Mouse (Mus musculus) liver, embryonic 18 days (tissue): Measurements from ENCODE around the gene Olfr821. TPM values are rescaled to one million over a fixed set of nuclear protein-coding genes. Genes with fewer than 3 reads are reported as not detected.

Source experiments
- polyA plus RNA-seq: library from polyadenylated mRNA; depleted of rRNA; stranded (reverse); fragments of >200 nt; gene quantifications from 2 replicates; pipeline ENCODE4 v1.2.3, GENCODE M21; 2012; rRNA removed

The Olfr821 gene
- not detected in 2 replicates for polyA plus RNA-seq

GRCm38 (mm10) chr10:130030048-130030447, at the start of gene Olfr821:
Olfr821 (plus strand) TSS chr10:130030348.

GRCm38 (mm10) chr10:129984962-129985361, 45.2 kb upstream of the Olfr821 start, which contains the start of gene Gm10310:
Gm10310 (minus strand) TSS chr10:129985062.

DNA sequence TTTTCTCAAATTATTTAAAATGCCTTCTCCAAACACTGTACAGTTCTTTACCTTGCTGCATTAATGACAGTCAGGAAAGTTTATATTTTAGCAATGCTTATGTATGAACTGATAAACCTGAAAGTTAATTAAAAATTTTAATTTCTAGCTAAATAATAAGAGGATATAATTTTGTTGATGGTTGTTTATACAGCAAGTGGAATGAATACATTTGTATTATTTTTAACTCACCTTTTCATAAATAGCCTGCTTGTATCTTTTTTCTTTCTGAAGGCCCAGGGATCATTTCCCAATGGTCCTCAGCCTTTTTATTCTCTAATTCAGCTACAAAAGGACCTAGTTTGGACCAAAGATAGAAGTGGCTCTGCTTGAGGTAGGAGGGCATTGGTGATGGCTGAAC, 17.8 kb upstream of the Olfr821 start, which contains the start of gene Olfr820:
Gene Olfr820 (plus strand): TSS at position 301 of the 400 bp plus-strand sequence.

DNA sequence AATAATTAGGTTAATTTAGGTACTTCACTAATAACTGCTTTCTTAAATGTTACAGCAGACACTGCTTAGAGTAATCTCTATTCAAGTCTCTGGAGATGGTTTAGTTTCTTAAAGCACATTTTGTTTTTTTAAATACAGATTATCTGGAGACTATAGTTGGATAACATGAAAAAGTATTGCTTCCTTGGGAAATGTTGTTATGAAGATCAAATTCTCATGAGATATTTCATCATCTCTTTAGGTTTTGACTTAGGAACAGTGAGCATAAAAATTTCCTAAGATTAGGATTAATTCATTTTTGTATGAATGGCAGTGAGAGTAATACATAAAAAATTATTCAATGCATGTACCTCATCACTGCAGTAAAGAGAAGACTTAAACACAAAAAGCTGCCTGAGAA, 40.8 kb downstream of the Olfr821 start, which contains the start of gene Olfr822:
Gene Olfr822 (plus strand): TSS at position 301 of the 400 bp plus-strand sequence.

Other genes with a start within 250 kb of the Olfr821 start
- gene Olfr810, start 235.4 kb upstream of the Olfr821 start, polyA plus RNA-seq, result not detected in 2 replicates
- gene Olfr811, start 226.0 kb upstream of the Olfr821 start, polyA plus RNA-seq, result not detected in 2 replicates
- not detected in 2 replicates for gene Olfr812, start 184.3 kb upstream of the Olfr821 start, polyA plus RNA-seq
- gene Olfr813, start 175.0 kb upstream of the Olfr821 start, polyA plus RNA-seq, result not detected in 2 replicates
- gene Olfr814, start 150.5 kb upstream of the Olfr821 start, polyA plus RNA-seq, result not detected in 2 replicates
- not detected in 2 replicates for gene Olfr815, start 124.5 kb upstream of the Olfr821 start, polyA plus RNA-seq
- not detected in 2 replicates for gene Olfr816, start 114.8 kb upstream of the Olfr821 start, polyA plus RNA-seq
- not detected in 2 replicates for gene Olfr818, start 81.2 kb upstream of the Olfr821 start, polyA plus RNA-seq
- not detected in 2 replicates for gene Olfr819, start 63.1 kb upstream of the Olfr821 start, polyA plus RNA-seq
- gene Olfr247, start 54.2 kb upstream of the Olfr821 start, polyA plus RNA-seq, result not detected in 2 replicates
- gene Gm10310, start 45.3 kb upstream of the Olfr821 start, polyA plus RNA-seq, result not detected in 2 replicates
- not detected in 2 replicates for gene Olfr820, start 17.7 kb upstream of the Olfr821 start, polyA plus RNA-seq
- gene Olfr822, start 40.9 kb downstream of the Olfr821 start, polyA plus RNA-seq, result not detected in 2 replicates
- gene Olfr823, start 85.0 kb downstream of the Olfr821 start, polyA plus RNA-seq, result not detected in 2 replicates
- 0.06 and 0.18 TPM in 2 replicates for gene Olfr824, start 99.7 kb downstream of the Olfr821 start, polyA plus RNA-seq
- not detected in 2 replicates for gene Olfr825, start 136.4 kb downstream of the Olfr821 start, polyA plus RNA-seq
- not detected in 2 replicates for gene Olfr826, start 153.8 kb downstream of the Olfr821 start, polyA plus RNA-seq
- not detected in 2 replicates for gene Olfr827, start 184.1 kb downstream of the Olfr821 start, polyA plus RNA-seq
- gene Neurod4, start 249.9 kb downstream of the Olfr821 start, polyA plus RNA-seq, result not detected in 2 replicates